Mouse (Mus musculus) brown adipose tissue, adult 24 weeks (tissue): Measurements from ENCODE around the gene Pls3. TPM values are rescaled to one million over a fixed set of nuclear protein-coding genes. Genes with fewer than 3 reads are reported as not detected.
A peak's percentile ranks its signal among the peaks of the same experiment; 100 is the strongest.

Experiments used
- H3K27ac ChIP-seq: fragments of 200-500 bp; replicated peaks from 2 replicates; pipeline ENCODE4 v1.5.1; 2012; ENCODE audit warnings: low read depth, mild to moderate bottlenecking, low read length
- H3K4me1 ChIP-seq: fragments of 200-500 bp; 2 replicates; pipeline ENCODE4 v1.6.1; 2012; ENCODE audit warnings: low read length, mixed read lengths; ENCODE audit not compliant: control insufficient read depth, insufficient read depth, insufficient read length
- H3K4me3 ChIP-seq: fragments of 200-500 bp; 2 replicates; pipeline ENCODE4 v1.5.1; 2012; ENCODE audit warnings: low read depth, mild to moderate bottlenecking, low read length, moderate library complexity; ENCODE audit not compliant: insufficient read depth
- polyA plus RNA-seq: library from polyadenylated mRNA; stranded (reverse); fragments of >200 nt; gene quantifications from 2 replicates; pipeline ENCODE4 v1.2.4, GENCODE M21; 2012; ENCODE audit not compliant: missing spikeins, insufficient read depth, insufficient read length

Pls3 gene
- polyA plus RNA-seq = 33.5 and 47.8 TPM in 2 replicates

GRCm38 (mm10) chrX:75874332-75875291 lies at the start of gene Pls3:
Gene Pls3 (minus strand): TSS chrX:75875182.
- Histone ChIP-seq H3K4me3 (peak within 1 kb of the TSS; percentile 68), H3K27ac (peak within 1 kb of the TSS; percentile 96), H3K4me1 (no peaks in the 10 kb centered on the region)

GRCm38 (mm10) chrX:75895716-75896115 lies 20.7 kb upstream of the Pls3 start:
- Histone ChIP-seq H3K4me1 (no peaks in the 10 kb centered on the region), H3K27ac (no peak overlapping the region), H3K4me3 (no peak overlapping the region)

GRCm38 (mm10) chrX:75875566-75875965 lies 584 bp upstream of the Pls3 start:
- Histone ChIP-seq H3K4me3 (peak overlapping the region; percentile 68; the same call in 1 of the 2 replicates), H3K27ac (peak overlapping the region; percentile 53), H3K4me1 (no peaks in the 10 kb centered on the region)

- H3K4me3 ChIP-seq = peak overlapping the region; percentile 68
- H3K27ac ChIP-seq = peak overlapping the region; percentile 75
- no peaks in the 10 kb centered on the region for H3K4me1 ChIP-seq
Observed at GRCm38 (mm10) chrX:75873813-75874212, 1.2 kb downstream of the Pls3 start.

- Histone ChIP-seq H3K4me1 (no peaks in the 10 kb centered on the region), H3K4me3 (peak overlapping the region; percentile 68), H3K27ac (peak overlapping the region; percentile 75)
Observed at GRCm38 (mm10) chrX:75873253-75873652, 1.7 kb downstream of the Pls3 start.

- no peak overlapping the region for H3K4me3 ChIP-seq
- H3K4me1 ChIP-seq = no peaks in the 10 kb centered on the region
- no peak overlapping the region for H3K27ac ChIP-seq
Observed at GRCm38 (mm10) chrX:75871855-75872254, 3.1 kb downstream of the Pls3 start.

- Histone ChIP-seq H3K27ac (no peak overlapping the region; the same call in 1 of the 2 replicates), H3K4me3 (no peak overlapping the region), H3K4me1 (no peaks in the 10 kb centered on the region; the same call in 1 of the 2 replicates)
Observed at GRCm38 (mm10) chrX:75861715-75862114, 13.3 kb downstream of the Pls3 start.

- no peaks in the 10 kb centered on the region for H3K4me1 ChIP-seq
- no peak overlapping the region for H3K27ac ChIP-seq
- H3K4me3 ChIP-seq = no peak overlapping the region
Observed at GRCm38 (mm10) chrX:75854294-75854693, 20.7 kb downstream of the Pls3 start.

GRCm38 (mm10) chrX:75844290-75844689 lies 30.7 kb downstream of the Pls3 start:
- Histone ChIP-seq H3K4me1 (no peaks in the 10 kb centered on the region), H3K27ac (peak overlapping the region; percentile 21; the same call in 1 of the 2 replicates), H3K4me3 (no peak overlapping the region)

- Histone ChIP-seq H3K4me3 (peak overlapping the region; percentile 40), H3K4me1 (no peaks in the 10 kb centered on the region), H3K27ac (peak overlapping the region; percentile 90)
Observed at GRCm38 (mm10) chrX:75842835-75843234, 32.1 kb downstream of the Pls3 start.

- no peak overlapping the region for H3K4me3 ChIP-seq
- no peaks in the 10 kb centered on the region for H3K4me1 ChIP-seq
- peak overlapping the region; percentile 60 for H3K27ac ChIP-seq
Observed at GRCm38 (mm10) chrX:75842120-75842519, 32.9 kb downstream of the Pls3 start.

- Histone ChIP-seq H3K4me1 (no peaks in the 10 kb centered on the region), H3K27ac (peak overlapping the region; percentile 92), H3K4me3 (no peak overlapping the region)
Observed at GRCm38 (mm10) chrX:75840263-75840662, 34.7 kb downstream of the Pls3 start.

- H3K27ac ChIP-seq = peak overlapping the region; percentile 98
Observed at GRCm38 (mm10) chrX:75834836-75835235, 40.1 kb downstream of the Pls3 start.

GRCm38 (mm10) chrX:75834286-75834685 lies 40.7 kb downstream of the Pls3 start:
- Histone ChIP-seq H3K4me3 (no peak overlapping the region), H3K27ac (peak overlapping the region; percentile 98), H3K4me1 (peaks cover 2% of the 10 kb centered on the region; the same call in 1 of the 2 replicates)

More at GRCm38 (mm10) chrX:75834836-75835235, 40.1 kb downstream of the Pls3 start:
- H3K4me3 ChIP-seq = no peak overlapping the region
- H3K4me1 ChIP-seq = peaks cover 2% of the 10 kb centered on the region; the same call in 1 of the 2 replicates

GRCm38 (mm10) chrX:75833006-75833641 lies 41.9 kb downstream of the Pls3 start:
- peak overlapping the region; percentile 100 for H3K27ac ChIP-seq

More at GRCm38 (mm10) chrX:75833006-75833641, 41.9 kb downstream of the Pls3 start:
- H3K4me3 ChIP-seq = no peak overlapping the region; the same call in 1 of the 2 replicates
- H3K4me1 ChIP-seq = peaks cover 2% of the 10 kb centered on the region; the same call in 1 of the 2 replicates
